Comparison of ENCODE assay signal across 13 mouse cellular contexts in genomic region chr13:29734496-29734895, GRCm38 (mm10).
"Had no signal": no experiment of that assay in that cellular context is flagged by ENCODE, and none has a peak within 500 bp of the region (broad histone marks: within the 10 kb centered on the region; RNA-seq: fewer than 3 reads in every experiment).

No protein-coding gene starts in this region.

- H3K9ac ChIP-seq: liver, embryonic 15.5 days; lung, embryonic 15.5 days; neural tube, embryonic 12.5 days had no signal

- H3K27me3 ChIP-seq: liver, embryonic 15.5 days; lung, embryonic 15.5 days; neural tube, embryonic 12.5 days had no signal

- H3K4me2 ChIP-seq: liver, embryonic 11.5 days; liver, embryonic 15.5 days; lung, embryonic 15.5 days; neural tube, embryonic 12.5 days had no signal

- H3K4me1 ChIP-seq: limb, embryonic 10.5 days; liver, embryonic 15.5 days; neural tube, embryonic 12.5 days had no signal

- H3K27ac ChIP-seq: layer of hippocampus, adult 2 months; limb, embryonic 10.5 days; liver, embryonic 15.5 days; lung, embryonic 15.5 days; macrophage; neural tube, embryonic 12.5 days had no signal

- H3K36me3 ChIP-seq: limb, embryonic 10.5 days; liver, embryonic 15.5 days; lung, embryonic 15.5 days; neural tube, embryonic 12.5 days had no signal

- H3K9me3 ChIP-seq: limb, embryonic 10.5 days; liver, embryonic 15.5 days; lung, embryonic 15.5 days; neural tube, embryonic 12.5 days had no signal

- H3K4me3 ChIP-seq: layer of hippocampus, adult 2 months; limb, embryonic 10.5 days; liver, embryonic 15.5 days; lung, embryonic 15.5 days; neural tube, embryonic 12.5 days had no signal

- DNase-seq: kidney, adult 18-20 months; kidney, postnatal 10 days; kidney, postnatal 4 days; midbrain, embryonic 14.5 days; spleen, adult 18-20 months; thymus, postnatal 36 days had no signal
